Mouse (Mus musculus) heart, adult 8-10 months (tissue): ENCODE results near the gene Rftn1. TPM values are rescaled to one million over a fixed set of nuclear protein-coding genes. Genes with fewer than 3 reads are reported as not detected.

Source experiments
- DNase-seq: peaks from one replicate; pipeline ENCODE4 v3.0.0; 2022; ENCODE audit warnings: low spot score
- total RNA-seq, 4 experiments: library from RNA; stranded (reverse); gene quantifications; 2 replicates each; pipeline ENCODE4 v1.2.4; 2022

Rftn1 gene
- total RNA-seq, 4 experiments from 2014 or later: 45.4 to 54.7 (median 50.4) TPM

DNA sequence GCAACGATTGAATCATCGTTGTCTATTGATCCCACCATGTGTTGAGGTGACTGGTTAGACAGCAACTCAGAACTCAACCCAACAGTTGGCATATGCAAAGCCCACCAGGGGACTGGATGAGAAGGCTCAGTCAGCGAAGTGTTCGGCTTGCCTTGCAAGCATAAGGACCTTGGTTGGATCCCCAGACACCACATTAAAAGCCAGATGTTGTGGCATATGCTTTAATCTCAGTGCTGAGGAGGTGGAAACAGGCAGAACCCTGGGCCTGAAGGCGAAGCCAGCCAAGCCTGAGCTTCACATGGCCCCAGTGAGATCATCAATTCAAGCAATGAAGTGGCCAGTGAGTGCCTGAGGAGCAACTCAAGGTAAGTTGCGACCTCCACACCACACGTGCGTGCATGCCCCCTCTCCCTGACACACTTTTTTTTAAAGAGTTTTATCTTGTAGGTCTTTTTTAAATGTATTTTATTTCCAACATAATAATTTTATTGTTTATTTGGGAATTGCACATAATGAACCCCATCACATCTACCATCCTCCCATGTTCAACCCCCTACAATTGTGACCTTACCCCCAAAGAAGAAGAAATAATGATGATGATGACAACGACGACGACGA is 11.5 kb upstream of the Rftn1 start:
- no peak for DNase-seq

DNA sequence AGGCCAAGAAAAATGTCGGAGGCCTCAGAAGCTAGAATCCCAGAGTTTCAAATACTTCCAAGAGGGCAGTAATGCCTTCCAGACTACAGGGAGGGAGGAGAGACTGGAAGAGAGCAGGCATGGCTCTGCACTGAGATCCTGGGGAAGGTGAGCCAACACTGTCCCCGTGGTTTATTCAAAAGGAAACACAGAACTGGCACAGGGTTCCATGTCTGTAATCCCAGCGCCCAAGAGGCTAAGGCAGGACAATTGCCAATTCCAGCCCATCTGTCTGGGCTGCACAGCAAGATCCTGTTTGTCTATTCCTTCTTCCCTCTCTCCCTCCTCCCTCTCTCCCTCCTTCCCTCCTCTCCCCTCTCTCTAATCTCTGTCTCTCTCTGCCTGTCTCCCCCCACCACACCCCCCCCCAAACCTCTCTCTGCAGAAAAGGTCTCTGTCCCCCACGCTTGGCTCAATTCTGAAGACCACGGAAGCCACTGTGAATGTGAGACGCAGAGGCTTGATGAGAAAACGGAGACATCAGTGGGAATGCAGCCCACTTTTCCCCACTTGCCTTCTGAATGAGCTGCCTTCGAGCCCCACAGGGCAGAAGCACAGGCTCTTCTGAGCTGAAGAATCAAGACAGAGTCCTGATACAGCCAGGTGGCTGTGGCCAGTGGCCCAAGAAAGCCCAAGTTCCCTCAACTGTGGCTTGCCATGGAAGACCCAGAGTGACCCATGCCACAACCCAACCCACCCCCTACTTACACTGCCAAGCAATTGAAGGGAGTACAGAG is 8.8 kb upstream of the Rftn1 start:
- no peak for DNase-seq

DNA sequence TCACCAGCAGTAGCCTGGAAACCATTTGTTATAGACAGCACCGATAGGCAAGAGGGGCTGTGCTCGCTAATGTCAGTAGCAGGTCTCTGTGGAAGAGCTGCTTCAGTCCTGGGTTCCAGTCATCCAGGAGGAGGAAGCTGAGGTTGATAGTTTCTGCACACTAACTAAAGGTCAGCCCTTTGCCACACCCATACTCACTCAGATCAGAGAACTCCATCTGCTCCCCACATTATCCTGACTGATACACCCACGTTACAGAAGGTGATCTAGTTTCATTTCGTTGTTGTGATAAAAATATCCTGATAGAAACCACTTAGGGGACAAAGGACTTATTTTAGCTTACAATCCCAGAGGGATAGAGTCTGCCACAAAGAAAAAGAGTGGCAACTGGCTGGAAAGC is 7.1 kb upstream of the Rftn1 start:
- DNase-seq: no peak

DNA sequence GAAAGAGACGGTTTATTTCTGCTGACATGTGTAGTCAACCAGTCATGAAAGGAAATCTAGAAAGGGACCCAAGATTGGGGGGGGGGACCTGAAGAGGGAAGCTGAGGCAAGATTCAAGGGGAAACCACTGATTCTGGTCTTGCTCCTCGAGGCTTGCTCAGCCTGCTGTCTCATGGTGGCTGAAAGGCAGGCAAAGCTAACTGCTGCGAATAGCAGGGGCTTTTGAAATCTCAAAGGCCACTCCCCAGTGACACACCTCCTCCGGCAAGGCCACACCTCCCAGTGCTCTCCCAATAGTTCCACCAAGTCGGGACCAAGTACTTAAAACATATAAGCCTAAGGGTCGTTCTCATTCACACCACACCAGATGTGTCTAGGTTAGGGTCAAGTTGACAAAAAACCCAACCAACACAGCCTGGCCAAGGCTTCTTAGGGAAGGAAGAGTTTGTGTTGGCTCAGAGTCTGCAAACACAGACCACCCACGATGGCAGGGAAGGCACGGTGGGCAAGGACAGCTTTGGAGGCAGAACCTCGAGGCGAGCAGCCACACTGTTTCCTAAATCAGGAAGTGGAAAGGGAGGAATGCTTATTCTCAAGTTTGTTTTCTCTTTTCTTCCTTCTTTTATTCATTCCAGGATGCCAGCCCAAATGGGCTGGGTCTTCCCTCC is 5.7 kb upstream of the Rftn1 start:
- no peak for DNase-seq

DNA sequence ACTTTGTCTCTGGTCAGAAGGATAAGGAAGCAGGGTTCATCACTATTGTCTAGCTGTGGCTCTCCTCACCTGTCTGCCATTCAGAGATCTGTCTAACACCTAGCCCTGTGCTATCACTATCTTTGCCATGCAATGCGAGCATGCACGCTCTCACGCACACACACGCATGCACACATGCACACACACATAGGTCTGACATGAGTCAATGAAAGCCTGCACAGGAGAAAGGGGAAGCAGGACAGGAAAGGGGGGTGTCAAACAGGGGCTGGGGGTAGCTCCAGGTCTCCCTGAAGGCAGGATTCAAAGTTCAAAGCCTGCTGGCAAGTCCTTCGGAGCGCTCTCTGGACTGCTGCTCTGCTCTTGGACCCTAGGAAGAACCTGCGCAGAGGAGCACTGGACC is 4.9 kb upstream of the Rftn1 start:
- DNase-seq: no peak

DNA sequence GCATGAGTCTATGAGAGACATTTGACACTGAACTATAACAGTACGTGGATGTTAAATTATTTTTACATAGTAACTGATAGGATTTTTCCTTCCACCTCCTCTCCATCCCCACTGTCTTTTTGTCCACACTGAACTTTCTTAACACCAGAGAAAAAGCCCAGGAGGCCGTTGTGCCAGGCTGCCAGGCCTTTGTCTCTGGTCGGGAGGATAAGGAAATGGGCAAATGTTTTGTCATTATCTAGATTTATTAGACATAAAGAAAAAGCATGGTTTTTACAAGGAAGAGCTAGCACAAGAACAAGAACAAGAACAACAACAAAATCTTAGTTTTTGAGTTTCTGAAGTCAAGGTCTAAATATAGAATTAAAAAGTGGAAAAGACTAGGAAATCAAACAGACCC is 4.1 kb upstream of the Rftn1 start:
- no peak for DNase-seq

DNA sequence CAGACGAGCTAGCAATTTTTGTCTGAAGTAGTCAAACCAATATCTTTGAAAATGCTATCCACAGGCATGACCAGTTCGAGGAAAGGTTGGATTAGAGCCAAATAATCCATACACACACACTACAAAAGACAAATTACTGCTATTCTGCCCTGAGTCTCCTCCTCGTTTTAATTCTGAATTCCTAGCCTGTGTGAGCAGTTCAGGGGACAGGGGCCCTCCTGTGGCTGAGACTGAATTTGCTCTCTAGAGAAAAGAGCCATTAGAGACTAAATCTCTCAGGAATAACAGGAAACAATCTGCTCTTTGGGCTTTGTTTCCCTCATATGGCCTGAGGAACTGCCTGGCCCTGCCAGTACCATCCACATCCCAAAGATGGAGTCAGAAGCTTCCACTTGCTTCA is 3.2 kb upstream of the Rftn1 start:
- no peak for DNase-seq

DNA sequence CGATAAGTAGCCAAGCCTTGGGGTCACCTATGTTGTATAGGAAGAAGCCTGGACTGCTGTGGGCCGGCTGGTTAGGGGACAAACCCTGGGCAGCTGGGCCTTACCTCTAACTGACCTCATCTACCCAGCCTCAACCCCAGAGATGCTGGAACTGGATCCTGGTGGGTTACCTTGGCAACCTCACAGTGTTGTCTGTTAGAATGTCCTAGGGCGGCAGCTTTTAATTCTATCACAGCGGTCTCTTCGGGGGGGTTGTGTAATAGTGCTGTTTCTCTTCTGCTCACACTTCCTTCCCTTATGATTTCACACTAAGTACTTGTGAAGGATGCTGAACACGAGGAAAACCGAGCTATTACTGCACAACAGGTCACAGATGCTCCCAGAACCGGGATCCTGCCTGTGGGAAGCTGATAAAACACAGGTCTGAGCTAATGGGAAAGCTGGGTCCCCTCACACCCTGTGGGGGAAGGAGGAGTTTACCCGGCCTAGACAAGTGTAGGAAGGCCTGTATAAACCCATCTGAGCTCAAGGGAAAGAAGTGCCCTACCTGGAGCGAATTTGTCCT is 2.0 kb upstream of the Rftn1 start:
- no peak for DNase-seq

DNA sequence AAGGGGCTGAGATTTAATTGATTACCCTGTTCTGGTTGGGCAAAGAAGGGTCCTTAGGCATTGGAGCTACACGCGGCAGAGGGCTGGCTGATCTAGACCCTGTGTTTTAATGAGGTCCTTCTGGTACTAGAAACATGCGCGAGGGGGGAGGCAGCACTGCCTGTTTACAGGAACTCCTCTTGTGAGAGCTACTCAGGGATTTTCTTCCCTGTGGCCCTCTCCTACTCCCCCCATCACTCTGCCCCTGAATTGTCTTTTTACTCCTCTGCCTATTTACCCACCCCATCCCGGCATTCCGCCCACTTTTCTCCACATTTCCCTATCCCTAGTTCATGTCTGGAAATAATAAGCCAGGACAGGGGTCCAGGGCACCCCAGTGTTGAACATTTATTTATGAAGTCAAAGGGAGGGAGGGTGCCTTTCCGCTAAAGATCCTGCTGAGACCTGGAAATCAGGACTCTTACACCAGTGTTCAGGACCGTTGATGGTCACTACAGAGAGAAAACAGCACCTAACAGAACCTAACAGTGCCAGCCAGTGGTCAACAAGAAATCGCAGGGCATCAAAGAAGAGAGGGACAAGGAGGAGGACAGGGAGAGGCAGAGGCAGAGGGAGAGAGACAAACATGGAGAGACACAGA is 964 bp upstream of the Rftn1 start:
- DNase-seq: no peak

DNA sequence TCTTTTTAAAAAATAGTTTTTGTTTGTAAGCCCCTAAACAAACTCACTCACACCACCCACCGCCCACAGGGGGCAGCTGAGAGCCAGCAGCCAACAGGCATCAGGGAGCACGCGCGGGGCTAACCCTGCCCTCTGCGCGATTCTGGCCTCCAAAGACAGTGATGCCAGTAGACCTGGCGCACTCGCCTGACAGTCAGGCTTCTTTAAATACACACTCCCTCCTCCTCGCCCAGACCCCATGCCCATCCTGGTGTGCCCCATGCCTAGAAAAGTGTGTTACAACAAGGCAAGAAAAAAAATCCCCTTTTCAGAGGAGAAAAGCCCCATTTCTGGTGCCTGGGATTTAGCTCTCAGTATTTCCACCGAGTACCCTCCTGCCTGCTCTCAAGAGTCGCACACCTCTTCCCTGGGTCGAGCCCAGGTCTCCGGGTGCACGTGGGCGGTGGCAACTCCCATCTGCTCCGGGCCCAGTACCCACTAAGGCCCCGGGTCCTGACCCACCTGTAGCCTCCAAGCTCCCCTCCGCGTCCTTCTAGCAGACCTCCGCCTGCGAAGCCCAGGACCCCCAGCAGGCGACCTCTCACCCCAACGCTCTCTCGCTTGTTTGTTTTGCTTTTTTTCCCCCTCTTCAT is 977 bp downstream of the Rftn1 start:
- peak; percentile 77 for DNase-seq

DNA sequence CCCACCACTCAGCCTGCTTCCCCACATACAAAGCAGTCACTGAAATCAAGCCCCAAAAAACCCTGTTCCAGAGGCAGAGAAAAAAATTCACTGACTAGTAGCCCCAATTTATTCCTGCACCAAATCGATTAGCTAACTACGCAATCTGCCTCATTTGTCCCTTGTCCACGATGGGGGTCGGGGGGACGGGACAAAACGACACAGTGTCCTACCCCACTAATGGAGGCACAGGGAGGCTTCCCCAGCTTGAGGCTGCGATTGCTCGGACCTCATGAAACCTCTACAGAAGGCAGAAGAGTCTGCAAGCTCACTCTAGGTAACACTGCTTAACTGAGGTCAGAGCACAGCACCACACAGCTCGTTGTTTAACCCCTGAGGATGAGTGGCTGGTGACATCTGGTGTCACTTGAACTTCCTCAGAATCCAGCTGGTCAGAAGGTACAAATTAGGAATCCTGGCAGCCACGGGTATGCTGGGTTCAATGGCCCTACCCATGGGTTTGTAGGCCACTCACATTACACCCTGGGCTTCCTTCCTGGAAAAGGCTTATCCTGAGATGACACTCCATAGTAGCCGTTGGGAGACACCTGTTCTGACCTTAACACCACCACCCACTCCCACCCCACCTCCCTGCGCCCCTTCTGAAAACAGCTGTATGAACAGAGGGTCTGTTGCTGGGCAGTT is 1.7 kb downstream of the Rftn1 start:
- no peak for DNase-seq

DNA sequence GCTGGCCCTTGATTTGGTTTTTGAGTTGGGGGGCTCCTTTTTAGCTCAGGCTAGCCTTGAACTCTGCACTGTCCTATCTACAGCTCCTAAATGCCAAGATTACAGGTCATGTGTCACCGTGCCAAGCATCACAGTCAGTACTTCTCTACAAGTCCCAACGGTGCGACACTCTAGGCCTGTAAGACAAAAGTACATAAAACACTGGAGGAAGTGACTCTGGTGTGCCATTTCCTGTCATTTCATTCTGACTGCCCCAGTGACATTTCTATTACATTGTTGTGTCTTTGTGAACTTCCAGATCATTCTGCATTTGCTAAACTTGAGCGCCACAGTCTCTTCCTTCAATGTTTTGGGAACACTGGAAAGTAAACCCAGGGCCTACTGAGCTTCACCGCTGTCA is 4.9 kb downstream of the Rftn1 start:
- no peak for DNase-seq

DNA sequence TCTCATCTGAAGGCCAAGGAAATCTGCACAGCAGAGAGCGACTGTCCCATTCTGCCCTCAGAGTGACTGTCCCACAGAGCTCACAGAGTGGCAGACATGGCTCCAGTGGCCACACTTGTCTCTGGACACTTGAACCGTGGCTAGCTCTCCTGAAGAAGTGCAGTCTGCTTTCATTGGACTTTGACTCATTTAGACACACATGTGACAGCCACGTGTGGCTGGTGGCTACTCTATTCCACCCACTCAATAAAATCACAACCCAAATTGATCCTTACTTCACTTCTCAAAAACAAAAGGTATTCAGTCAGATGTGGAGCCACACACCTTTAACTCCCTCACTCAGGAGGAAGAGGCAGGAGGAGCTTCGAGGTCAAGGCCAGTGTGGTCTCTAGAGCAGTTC is 5.4 kb downstream of the Rftn1 start:
- no peak for DNase-seq

DNA sequence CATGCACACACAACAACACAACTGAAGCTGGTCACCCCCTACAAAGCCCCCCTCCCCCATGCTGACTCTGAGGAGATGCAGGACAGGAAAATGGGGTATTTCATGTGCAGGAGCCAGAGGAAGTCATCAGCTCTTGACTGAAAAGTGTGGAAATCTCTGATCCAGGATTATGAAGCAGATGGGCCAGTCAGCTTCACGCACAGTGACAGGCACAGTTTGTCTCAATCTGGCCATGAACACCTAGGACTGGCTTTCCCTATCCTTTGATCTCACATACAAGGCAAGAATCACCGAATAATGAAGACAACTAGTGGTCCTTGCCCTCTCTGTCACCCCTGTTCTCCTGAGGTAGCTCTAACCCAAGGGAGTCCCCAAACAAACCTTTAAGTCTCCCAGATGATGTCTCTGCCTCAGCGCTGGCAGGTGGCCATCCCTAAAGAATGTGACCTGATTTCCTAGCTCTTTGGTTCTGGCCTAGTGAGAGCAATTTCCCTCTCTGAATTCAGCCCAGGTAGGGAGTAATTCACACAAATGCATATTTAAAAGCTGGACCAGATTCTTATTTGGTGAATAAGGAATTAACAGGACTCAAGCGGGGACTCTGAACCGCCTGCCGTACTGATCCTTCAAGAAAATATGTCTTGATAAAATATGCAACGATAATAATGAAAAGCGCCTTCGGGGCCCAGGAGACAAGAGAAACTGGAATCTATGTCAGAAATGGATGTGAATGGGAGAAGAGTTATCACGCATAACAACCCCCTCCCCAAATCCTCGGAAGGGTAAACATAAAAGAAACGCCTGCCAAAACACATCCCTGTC is 6.0 kb downstream of the Rftn1 start:
- DNase-seq: no peak

DNA sequence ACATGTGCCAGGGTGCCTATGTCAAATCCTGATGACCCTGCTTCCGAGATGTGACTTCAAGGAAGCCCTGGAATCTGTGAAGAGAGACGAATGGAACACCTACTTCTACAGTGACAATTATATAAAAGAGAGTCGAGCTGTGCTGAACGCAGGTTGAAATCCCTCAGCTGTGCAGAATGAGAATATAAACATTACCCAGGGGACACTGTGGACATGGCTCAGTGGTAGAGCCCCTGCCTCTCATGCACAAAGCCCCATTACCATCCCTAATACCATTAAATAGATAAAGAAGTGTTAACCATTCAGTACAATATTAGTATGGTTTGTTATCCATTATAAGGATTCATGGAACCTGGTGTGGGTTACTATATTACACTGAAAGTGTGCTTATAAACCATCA is 7.2 kb downstream of the Rftn1 start:
- DNase-seq: no peak

DNA sequence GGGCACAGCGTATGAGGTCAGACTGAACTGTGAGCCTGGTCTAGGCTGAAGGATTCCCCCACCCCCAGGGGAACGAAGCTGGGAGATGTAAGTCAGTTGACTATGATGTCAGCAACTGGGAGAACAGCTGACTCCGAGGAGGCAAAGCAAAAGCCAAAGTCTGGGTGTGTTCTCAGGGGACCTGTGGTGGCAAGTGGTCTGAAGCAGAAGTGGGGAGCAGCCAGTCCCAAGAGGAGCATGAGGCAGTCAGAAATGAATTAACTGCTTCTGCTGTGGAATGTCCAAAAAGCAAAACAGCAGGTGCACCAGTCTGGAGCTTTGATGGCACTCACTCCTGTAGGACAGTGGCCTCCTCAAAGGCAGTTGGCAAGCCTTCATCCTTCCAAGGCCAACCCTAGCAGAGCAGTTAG is 7.9 kb downstream of the Rftn1 start:
- no peak for DNase-seq

DNA sequence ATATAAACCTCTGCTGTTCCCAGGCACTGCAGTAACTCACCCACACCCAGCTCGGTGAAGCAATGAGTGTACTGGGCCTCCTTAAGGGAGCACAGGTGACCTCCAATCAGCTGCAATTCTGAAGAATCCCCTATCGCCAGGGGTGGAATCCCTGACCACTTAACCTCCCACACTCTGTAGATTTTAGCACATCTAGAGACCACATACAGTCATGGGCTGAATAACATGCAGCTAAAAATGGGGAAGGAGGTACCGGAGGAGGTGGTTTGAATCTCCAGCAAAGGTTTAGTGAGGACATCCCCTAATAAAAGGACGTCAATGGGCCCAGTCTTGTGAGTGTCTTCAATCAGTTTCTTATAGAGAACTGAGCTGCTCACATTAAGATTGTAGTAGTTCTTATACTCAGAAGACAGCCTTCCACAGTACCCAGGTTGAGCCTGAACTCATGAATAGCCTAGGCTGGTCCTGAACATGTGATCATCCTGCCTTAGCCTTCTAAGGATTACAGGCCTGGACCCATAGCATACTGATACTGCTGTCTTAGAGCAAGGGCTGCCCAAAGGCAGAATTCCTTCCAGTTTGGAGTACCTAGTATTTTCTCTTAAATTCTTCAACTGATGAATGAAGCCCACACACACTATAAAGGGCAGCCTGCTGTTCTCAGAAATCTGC is 9.4 kb downstream of the Rftn1 start:
- DNase-seq: no peak

DNA sequence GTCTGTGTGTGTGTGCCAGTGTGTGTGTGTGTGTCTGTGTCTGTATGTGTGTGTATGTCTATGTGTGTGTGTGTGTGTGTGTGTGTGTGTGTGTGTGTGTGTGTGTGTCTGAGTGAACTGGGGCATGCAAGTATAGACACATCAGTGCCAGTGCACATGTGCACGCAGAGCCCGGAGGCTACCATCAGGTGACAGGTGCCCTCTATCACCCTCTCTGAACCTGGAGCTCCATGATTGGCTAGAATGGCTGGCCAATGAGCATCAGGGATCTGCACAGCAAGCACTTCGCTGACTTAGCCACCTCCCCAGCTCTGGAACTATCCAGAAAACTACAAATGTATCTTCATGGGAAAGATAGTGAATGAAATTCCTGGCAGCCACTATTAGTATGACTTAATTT is 16.7 kb downstream of the Rftn1 start:
- no peak for DNase-seq

DNA sequence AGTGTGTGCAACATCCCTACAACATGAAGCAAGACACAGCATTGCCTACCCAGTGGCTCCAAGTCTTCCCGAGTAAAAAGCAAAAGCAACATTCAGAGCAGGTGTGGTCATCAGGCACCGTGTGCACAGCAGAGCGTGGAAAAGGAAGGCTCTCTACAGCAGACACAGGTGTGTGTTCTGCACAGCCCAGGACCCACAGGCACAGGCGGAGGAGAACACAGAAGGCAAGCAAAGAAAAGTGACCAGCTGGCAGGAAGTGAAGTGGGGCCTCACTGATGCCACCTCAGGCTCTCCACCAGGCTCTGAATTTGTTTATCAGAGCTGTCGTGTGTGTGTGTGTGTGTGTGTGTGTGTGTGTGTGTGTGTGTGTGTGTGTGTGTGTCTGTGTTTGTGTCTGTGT is 17.1 kb downstream of the Rftn1 start:
- DNase-seq: no peak

DNA sequence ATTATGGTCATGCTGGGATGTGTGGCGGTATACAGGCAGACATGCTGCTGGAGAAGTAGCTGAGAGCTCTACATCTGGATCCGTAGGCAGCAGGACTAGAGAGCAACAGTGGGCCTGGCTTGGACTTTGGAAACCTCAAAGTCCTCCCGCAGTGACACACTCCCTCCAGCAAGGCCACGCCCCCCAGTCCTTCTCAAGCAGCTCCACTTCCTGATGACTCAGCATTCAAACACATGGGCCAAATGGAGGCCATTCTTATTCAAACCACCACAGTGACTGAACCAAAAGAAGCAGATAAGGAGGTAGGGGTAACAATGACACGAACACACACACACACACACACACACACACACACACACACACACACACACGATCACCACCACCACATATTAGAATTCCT is 17.7 kb downstream of the Rftn1 start:
- no peak for DNase-seq
